ENCODE assay signal across 9 mouse cellular contexts in genomic region chr16:62562051-62562450, GRCm38 (mm10).
A peak's percentile ranks its signal among the peaks of the same experiment; 100 is the strongest.
DNase-seq lines count a peak whose midpoint lies in the region; ATAC-seq and TF ChIP-seq lines count a peak whose summit lies in the region.
"Had no signal": no experiment of that assay in that cellular context is flagged by ENCODE, and none has a peak within 500 bp of the region (broad histone marks: within the 10 kb centered on the region; RNA-seq: fewer than 3 reads in every experiment).

No protein-coding gene starts in this region.

- no peak for DNase-seq in liver, postnatal 0 days
- DNase-seq in liver, embryonic 11.5 days (ENCODE audit: low spot score), result no peak
- peak; percentile 39 for DNase-seq in ZHBTc4 (ENCODE audit: low read depth, low spot score)
- DNase-seq in embryonic facial prominence, embryonic 14.5 days (ENCODE audit: low spot score), result peak; percentile 29
- peak; percentile 43 for DNase-seq in kidney, postnatal 10 days
- DNase-seq in spleen, postnatal 14 days (ENCODE audit: low spot score in 2 of 2), result no peak

- H3K9me3 ChIP-seq in liver, postnatal 0 days (ENCODE audit: low read length), result no peaks in the 10 kb centered on the region
- no peaks in the 10 kb centered on the region for H3K9me3 ChIP-seq in liver, embryonic 11.5 days (ENCODE audit: control insufficient read depth, low read length)
- no peaks in the 10 kb centered on the region for H3K9me3 ChIP-seq in embryonic facial prominence, embryonic 14.5 days (ENCODE audit: control insufficient read depth, low read length)
- no peaks in the 10 kb centered on the region for H3K9me3 ChIP-seq in midbrain, embryonic 12.5 days

- H3K36me3 ChIP-seq in liver, postnatal 0 days (replicated peaks; ENCODE audit: insufficient read depth, low read length), result no peaks in the 10 kb centered on the region
- no peaks in the 10 kb centered on the region for H3K36me3 ChIP-seq in liver, embryonic 11.5 days (ENCODE audit: control insufficient read depth, insufficient read depth, low read length)
- H3K36me3 ChIP-seq in embryonic facial prominence, embryonic 14.5 days (ENCODE audit: control insufficient read depth, insufficient read depth, low read length), result no peaks in the 10 kb centered on the region
- no peaks in the 10 kb centered on the region for H3K36me3 ChIP-seq in midbrain, embryonic 12.5 days

- no peaks in the 10 kb centered on the region for H3K4me1 ChIP-seq in liver, postnatal 0 days (ENCODE audit: insufficient read depth)
- no peaks in the 10 kb centered on the region for H3K4me1 ChIP-seq in liver, embryonic 11.5 days (replicated peaks; ENCODE audit: control insufficient read depth, insufficient read depth, low read length)
- no peaks in the 10 kb centered on the region for H3K4me1 ChIP-seq in embryonic facial prominence, embryonic 14.5 days (ENCODE audit: control insufficient read depth, insufficient read depth, low read length)
- H3K4me1 ChIP-seq in midbrain, embryonic 12.5 days, result no peaks in the 10 kb centered on the region

- H3K27me3 ChIP-seq in liver, postnatal 0 days (ENCODE audit: insufficient read depth, low read length), result no peaks in the 10 kb centered on the region
- H3K27me3 ChIP-seq in liver, embryonic 11.5 days (replicated peaks; ENCODE audit: control insufficient read depth, insufficient read depth, low read length), result no peaks in the 10 kb centered on the region
- H3K27me3 ChIP-seq in embryonic facial prominence, embryonic 14.5 days (replicated peaks; ENCODE audit: control insufficient read depth, insufficient read depth, low read length), result no peaks in the 10 kb centered on the region
- no peaks in the 10 kb centered on the region for H3K27me3 ChIP-seq in midbrain, embryonic 12.5 days

- no peak overlapping the region for H3K27ac ChIP-seq in liver, postnatal 0 days (ENCODE audit: low read depth)
- H3K27ac ChIP-seq in liver, embryonic 11.5 days (ENCODE audit: low read depth, low read length), result no peak overlapping the region
- H3K27ac ChIP-seq in embryonic facial prominence, embryonic 14.5 days (replicated peaks; ENCODE audit: low read depth, low read length), result no peak overlapping the region
- no peak overlapping the region for H3K27ac ChIP-seq in midbrain, embryonic 12.5 days (replicated peaks)

- H3K4me3 ChIP-seq in liver, postnatal 0 days (ENCODE audit: low read depth, low read length), result no peak overlapping the region
- no peak overlapping the region for H3K4me3 ChIP-seq in liver, embryonic 11.5 days (ENCODE audit: low read depth, low read length)
- H3K4me3 ChIP-seq in embryonic facial prominence, embryonic 14.5 days (ENCODE audit: low read depth, low read length), result no peak overlapping the region
- H3K4me3 ChIP-seq in midbrain, embryonic 12.5 days, result no peak overlapping the region
- H3K4me3 ChIP-seq: erythroblast, embryonic 14.5 days had no signal

- no peak for ATAC-seq in liver, postnatal 0 days
- ATAC-seq in liver, embryonic 11.5 days (replicated peaks; ENCODE audit: low FRiP score), result no peak
- no peak for ATAC-seq in embryonic facial prominence, embryonic 14.5 days (ENCODE audit: low read depth)
- 0 out of 2 replicates have a peak, but pooled peaks have one; percentile 58 for ATAC-seq in midbrain, embryonic 12.5 days (ENCODE audit: low FRiP score, low read depth)
- no peak for ATAC-seq in erythroid progenitor cell, adult 5-6 weeks (replicated peaks; ENCODE audit: low FRiP score, poor library complexity, severe bottlenecking)

- WGBS in liver, postnatal 0 days (ENCODE audit: insufficient replicate concordance), result 47% methylated on average over 4 of the region's 4 CpGs
- 39% methylated on average over 4 of the region's 4 CpGs for WGBS in liver, embryonic 11.5 days
- WGBS in embryonic facial prominence, embryonic 14.5 days, result 44% methylated on average over 4 of the region's 4 CpGs
- WGBS in midbrain, embryonic 12.5 days, result 46% methylated on average over 4 of the region's 4 CpGs

- H3K4me2 ChIP-seq in liver, postnatal 0 days (ENCODE audit: low read depth, low read length), result no peak overlapping the region
- H3K4me2 ChIP-seq in liver, embryonic 11.5 days, result no peak overlapping the region
- no peak overlapping the region for H3K4me2 ChIP-seq in embryonic facial prominence, embryonic 14.5 days (ENCODE audit: low read depth, low read length)
- H3K4me2 ChIP-seq in midbrain, embryonic 12.5 days (replicated peaks), result no peak overlapping the region

- H3K9ac ChIP-seq in liver, postnatal 0 days (replicated peaks), result no peak overlapping the region
- no peak overlapping the region for H3K9ac ChIP-seq in liver, embryonic 11.5 days (ENCODE audit: low read depth, low read length)
- H3K9ac ChIP-seq in embryonic facial prominence, embryonic 14.5 days (ENCODE audit: low read depth, low read length), result no peak overlapping the region
- H3K9ac ChIP-seq in midbrain, embryonic 12.5 days (replicated peaks), result no peak overlapping the region

- no peak for TF ChIP-seq EP300 in liver, postnatal 0 days (IDR thresholded peaks at IDR 0.05; ENCODE audit: low read depth)

- TF ChIP-seq CTCF in liver, postnatal 0 days (IDR thresholded peaks at IDR 0.05; ENCODE audit: low read depth), result peak; percentile 18; the same call in 1 of the 2 replicates

Comparison
In these comparisons a context has a peak if more than half of its experiments do, and no peak if none do; other contexts are left out.
1. DNase-seq: peak in ZHBTc4 (single experiment), embryonic facial prominence, embryonic 14.5 days (single experiment) and kidney, postnatal 10 days (single experiment); none in liver, postnatal 0 days (single experiment), liver, embryonic 11.5 days (single experiment) and spleen, postnatal 14 days (0 of 2).